Mouse (Mus musculus): ENCODE measurements around the gene Trim10. TPM values are rescaled to one million over a fixed set of nuclear protein-coding genes. Genes with fewer than 3 reads are reported as not detected.

The Trim10 gene
- total and polyA plus RNA-seq, 3 experiments: 0.13 to 2.1 (median 0.92) TPM

GRCm38 (mm10) chr17:36897065-36897464, 27.7 kb downstream of the Trim10 start:
- Histone ChIP-seq H3K79me2 (replicated peaks; ENCODE audit: control insufficient read depth, insufficient read depth, low read length) (no peaks in the 10 kb centered on the region), H3K36me3 (ENCODE audit: control insufficient read depth, insufficient read depth, low read length) (no peaks in the 10 kb centered on the region), H3K4me3 (no peak overlapping the region), H3K9ac (ENCODE audit: low read depth, low read length) (no peak overlapping the region), H3K4me1 (ENCODE audit: control insufficient read depth, insufficient read depth, low read length) (no peaks in the 10 kb centered on the region), H3K27ac (no peak overlapping the region), H3K27me3 (ENCODE audit: control insufficient read depth, insufficient read depth, low read length) (no peaks in the 10 kb centered on the region)
- TF ChIP-seq CTCF (IDR thresholded peaks at IDR 0.05) (no peak), POLR2A (IDR thresholded peaks at IDR 0.05; ENCODE audit: insufficient read depth, low read depth, low read length) (no peak), EP300 (IDR thresholded peaks at IDR 0.05; ENCODE audit: insufficient read depth, low read depth, low read length) (no peak)
- no peak for DNase-seq
- intact Hi-C loops (cut with DNase I): no loop called here

DNA sequence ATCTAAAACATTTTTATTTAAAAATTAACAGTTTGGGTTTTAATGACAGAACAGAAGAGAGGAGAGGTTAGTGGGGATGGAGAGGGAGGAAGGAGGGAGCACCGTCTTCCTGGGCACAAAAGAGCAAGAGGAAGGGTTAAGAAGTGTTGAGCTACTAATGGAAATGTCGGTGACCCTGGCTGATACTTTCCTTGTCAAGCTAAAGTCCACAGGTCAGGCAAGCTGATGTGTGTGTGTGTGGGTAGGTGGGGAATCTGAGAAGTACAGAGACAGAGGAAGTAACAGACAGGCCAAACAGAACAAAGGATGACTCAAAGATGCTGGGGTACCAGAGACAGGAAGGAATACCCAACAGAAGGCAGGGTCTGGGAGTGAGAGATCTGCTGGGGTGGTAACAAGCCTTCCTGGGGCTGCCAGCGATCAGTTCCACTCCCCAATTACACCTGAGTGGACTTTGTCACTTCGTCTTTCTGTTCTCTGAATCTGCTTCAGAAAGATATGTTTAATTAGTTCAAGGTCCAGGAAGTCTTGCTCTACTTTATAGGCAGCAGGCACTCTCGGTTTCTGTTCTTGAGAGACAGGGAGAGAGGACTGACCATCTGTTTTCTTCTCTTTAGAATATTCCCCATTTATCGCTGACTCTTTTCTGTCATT, 28.3 kb downstream of the Trim10 start, which contains the start of gene Trim31:
Gene Trim31, plus strand, starts transcription at position 567 of the 654 bp plus-strand sequence.
- WGBS: 55% methylated on average over 6 of the region's 6 CpGs
- Histone ChIP-seq H3K79me2 (replicated peaks; ENCODE audit: control insufficient read depth, insufficient read depth, low read length) (no peaks in the 10 kb centered on the region), H3K4me3 (no peak within 1 kb of the TSS), H3K36me3 (ENCODE audit: control insufficient read depth, insufficient read depth, low read length) (no peaks in the 10 kb centered on the region), H3K4me1 (ENCODE audit: control insufficient read depth, insufficient read depth, low read length) (no peaks in the 10 kb centered on the region), H3K27me3 (ENCODE audit: control insufficient read depth, insufficient read depth, low read length) (no peaks in the 10 kb centered on the region), H3K27ac (no peak within 1 kb of the TSS), H3K9ac (ENCODE audit: low read depth, low read length) (no peak within 1 kb of the TSS)
- DNase-seq: no peak
- TF ChIP-seq POLR2A (IDR thresholded peaks at IDR 0.05; ENCODE audit: insufficient read depth, low read depth, low read length) (no peak), CTCF (IDR thresholded peaks at IDR 0.05) (no peak), EP300 (IDR thresholded peaks at IDR 0.05; ENCODE audit: insufficient read depth, low read depth, low read length) (no peak)
- intact Hi-C loops (cut with DNase I): no loop called here

DNA sequence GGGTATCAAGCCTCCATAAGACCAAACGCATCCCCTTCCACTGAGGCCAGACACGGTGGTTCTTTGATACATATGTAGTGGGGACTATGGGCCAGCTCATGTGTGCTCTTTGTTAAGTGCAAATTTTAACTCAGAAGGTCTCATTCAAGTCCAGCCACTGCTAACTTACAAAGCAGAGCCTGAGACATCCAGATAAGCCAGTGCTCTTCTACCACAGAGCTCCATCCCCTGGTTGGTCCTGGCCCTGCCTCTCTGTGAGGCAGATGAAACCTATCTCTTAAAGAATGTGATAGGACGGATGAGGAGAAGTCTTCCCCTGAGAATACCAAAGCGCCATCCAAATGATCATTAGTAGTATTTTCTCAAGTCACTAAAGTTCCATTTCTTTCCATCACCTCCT, 30.0 kb downstream of the Trim10 start:
- TF ChIP-seq CTCF (IDR thresholded peaks at IDR 0.05): no peak
- no peak for TF ChIP-seq POLR2A (IDR thresholded peaks at IDR 0.05; ENCODE audit: insufficient read depth, low read depth, low read length)
- no peak for TF ChIP-seq EP300 (IDR thresholded peaks at IDR 0.05; ENCODE audit: insufficient read depth, low read depth, low read length)
- no peaks in the 10 kb centered on the region for H3K4me1 ChIP-seq (ENCODE audit: control insufficient read depth, insufficient read depth, low read length)

DNA sequence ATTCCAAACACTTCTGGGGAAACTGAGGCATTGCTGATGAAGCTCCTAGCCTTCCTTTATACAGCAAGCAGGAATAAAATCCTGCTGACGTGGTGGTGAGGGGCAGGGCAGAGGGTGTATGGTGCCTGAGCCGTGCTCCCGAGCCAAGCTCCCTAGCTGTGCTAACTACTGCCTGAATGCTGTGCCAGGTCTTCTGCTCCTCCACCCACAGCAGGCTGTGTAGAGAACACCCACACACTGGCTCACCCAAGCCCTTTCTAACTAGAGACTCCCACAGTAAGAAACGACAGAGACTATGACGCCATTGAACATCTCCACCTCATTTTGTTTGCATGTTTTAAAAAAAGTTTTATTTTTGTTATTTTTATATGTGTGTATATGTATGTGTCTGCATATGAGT, 30.6 kb downstream of the Trim10 start:
- DNase-seq: no peak
- TF ChIP-seq EP300 (IDR thresholded peaks at IDR 0.05; ENCODE audit: insufficient read depth, low read depth, low read length) (no peak), POLR2A (IDR thresholded peaks at IDR 0.05; ENCODE audit: insufficient read depth, low read depth, low read length) (no peak), CTCF (IDR thresholded peaks at IDR 0.05) (no peak)
- Histone ChIP-seq H3K27me3 (ENCODE audit: control insufficient read depth, insufficient read depth, low read length) (no peaks in the 10 kb centered on the region), H3K9ac (ENCODE audit: low read depth, low read length) (no peak overlapping the region), H3K36me3 (ENCODE audit: control insufficient read depth, insufficient read depth, low read length) (no peaks in the 10 kb centered on the region), H3K4me3 (no peak overlapping the region), H3K79me2 (replicated peaks; ENCODE audit: control insufficient read depth, insufficient read depth, low read length) (no peaks in the 10 kb centered on the region), H3K4me1 (ENCODE audit: control insufficient read depth, insufficient read depth, low read length) (no peaks in the 10 kb centered on the region), H3K27ac (no peak overlapping the region)
- intact Hi-C loops (cut with DNase I): no loop called here
- WGBS: 67% methylated on average over 5 of the region's 5 CpGs

More for the DNA sequence above, 30.0 kb downstream of the Trim10 start:
- Histone ChIP-seq H3K36me3 (ENCODE audit: control insufficient read depth, insufficient read depth, low read length) (no peaks in the 10 kb centered on the region), H3K4me3 (no peak overlapping the region), H3K9ac (ENCODE audit: low read depth, low read length) (no peak overlapping the region), H3K79me2 (replicated peaks; ENCODE audit: control insufficient read depth, insufficient read depth, low read length) (no peaks in the 10 kb centered on the region), H3K27me3 (ENCODE audit: control insufficient read depth, insufficient read depth, low read length) (no peaks in the 10 kb centered on the region), H3K27ac (no peak overlapping the region)
- no peak for DNase-seq
- WGBS: 71% methylated on average over 4 of the region's 4 CpGs
- intact Hi-C loops (cut with DNase I): no loop called here

DNA sequence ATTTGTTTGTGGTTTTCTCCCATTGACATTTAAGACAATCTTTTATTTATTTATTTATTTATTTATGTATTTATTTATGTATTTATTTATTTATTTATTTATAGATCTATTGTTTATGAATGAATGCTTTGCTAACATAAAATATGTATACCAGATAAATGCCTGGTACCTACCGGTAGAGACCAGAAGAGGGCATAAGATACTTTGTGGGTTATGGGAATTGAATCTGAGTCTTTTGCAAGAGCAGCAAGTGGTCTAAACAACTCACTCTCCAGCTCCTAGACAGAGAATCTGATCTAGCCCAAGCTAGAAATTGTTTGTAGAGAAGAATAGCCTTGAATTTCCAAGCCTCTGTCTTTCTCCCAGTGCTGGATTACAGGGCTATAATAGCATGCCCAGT, 31.3 kb downstream of the Trim10 start:
- no peak for DNase-seq
- H3K4me1 ChIP-seq (ENCODE audit: control insufficient read depth, insufficient read depth, low read length): no peaks in the 10 kb centered on the region
- no peak overlapping the region for H3K27ac ChIP-seq
- no peaks in the 10 kb centered on the region for H3K36me3 ChIP-seq (ENCODE audit: control insufficient read depth, insufficient read depth, low read length)
- intact Hi-C loops (cut with DNase I): no loop called here
- H3K4me3 ChIP-seq: no peak overlapping the region
- TF ChIP-seq EP300 (IDR thresholded peaks at IDR 0.05; ENCODE audit: insufficient read depth, low read depth, low read length) (no peak), POLR2A (IDR thresholded peaks at IDR 0.05; ENCODE audit: insufficient read depth, low read depth, low read length) (no peak), CTCF (IDR thresholded peaks at IDR 0.05) (peak; percentile 47)
- H3K79me2 ChIP-seq (replicated peaks; ENCODE audit: control insufficient read depth, insufficient read depth, low read length): no peaks in the 10 kb centered on the region
- no peak overlapping the region for H3K9ac ChIP-seq (ENCODE audit: low read depth, low read length)
- 25% methylated on average over 1 of the region's 1 CpGs for WGBS
- H3K27me3 ChIP-seq (ENCODE audit: control insufficient read depth, insufficient read depth, low read length): no peaks in the 10 kb centered on the region

DNA sequence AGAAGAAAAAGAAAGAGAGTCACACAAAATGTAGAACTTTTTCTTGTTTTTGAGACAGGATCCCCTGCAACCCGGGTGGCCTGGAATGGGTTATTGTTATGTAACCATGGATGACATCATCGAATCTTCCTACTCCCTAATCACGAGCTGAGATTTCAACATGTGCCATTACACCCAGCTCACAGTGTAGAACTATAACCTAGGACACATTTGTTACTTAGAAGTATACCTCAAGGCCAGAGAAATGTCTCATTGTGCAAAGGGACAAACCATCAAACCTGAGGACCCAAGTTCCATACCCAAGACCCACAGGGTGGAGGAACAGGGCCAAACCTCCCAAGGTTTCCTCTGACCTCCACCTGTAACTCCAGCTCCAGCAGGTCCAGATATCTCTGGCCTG, 34.3 kb downstream of the Trim10 start:
- intact Hi-C loops (cut with DNase I): no loop called here
- Histone ChIP-seq H3K4me3 (no peak overlapping the region), H3K27me3 (ENCODE audit: control insufficient read depth, insufficient read depth, low read length) (no peaks in the 10 kb centered on the region), H3K4me1 (ENCODE audit: control insufficient read depth, insufficient read depth, low read length) (no peaks in the 10 kb centered on the region), H3K79me2 (replicated peaks; ENCODE audit: control insufficient read depth, insufficient read depth, low read length) (no peaks in the 10 kb centered on the region), H3K9ac (ENCODE audit: low read depth, low read length) (no peak overlapping the region), H3K36me3 (ENCODE audit: control insufficient read depth, insufficient read depth, low read length) (no peaks in the 10 kb centered on the region), H3K27ac (no peak overlapping the region)
- 49% methylated on average over 3 of the region's 3 CpGs for WGBS
- no peak for DNase-seq
- TF ChIP-seq EP300 (IDR thresholded peaks at IDR 0.05; ENCODE audit: insufficient read depth, low read depth, low read length): no peak
- TF ChIP-seq POLR2A (IDR thresholded peaks at IDR 0.05; ENCODE audit: insufficient read depth, low read depth, low read length): no peak
- no peak for TF ChIP-seq CTCF (IDR thresholded peaks at IDR 0.05)

Data from heart, adult 2 months (tissue).